Comparison of ENCODE assay signal across 8 mouse cellular contexts in the genomic region with DNA sequence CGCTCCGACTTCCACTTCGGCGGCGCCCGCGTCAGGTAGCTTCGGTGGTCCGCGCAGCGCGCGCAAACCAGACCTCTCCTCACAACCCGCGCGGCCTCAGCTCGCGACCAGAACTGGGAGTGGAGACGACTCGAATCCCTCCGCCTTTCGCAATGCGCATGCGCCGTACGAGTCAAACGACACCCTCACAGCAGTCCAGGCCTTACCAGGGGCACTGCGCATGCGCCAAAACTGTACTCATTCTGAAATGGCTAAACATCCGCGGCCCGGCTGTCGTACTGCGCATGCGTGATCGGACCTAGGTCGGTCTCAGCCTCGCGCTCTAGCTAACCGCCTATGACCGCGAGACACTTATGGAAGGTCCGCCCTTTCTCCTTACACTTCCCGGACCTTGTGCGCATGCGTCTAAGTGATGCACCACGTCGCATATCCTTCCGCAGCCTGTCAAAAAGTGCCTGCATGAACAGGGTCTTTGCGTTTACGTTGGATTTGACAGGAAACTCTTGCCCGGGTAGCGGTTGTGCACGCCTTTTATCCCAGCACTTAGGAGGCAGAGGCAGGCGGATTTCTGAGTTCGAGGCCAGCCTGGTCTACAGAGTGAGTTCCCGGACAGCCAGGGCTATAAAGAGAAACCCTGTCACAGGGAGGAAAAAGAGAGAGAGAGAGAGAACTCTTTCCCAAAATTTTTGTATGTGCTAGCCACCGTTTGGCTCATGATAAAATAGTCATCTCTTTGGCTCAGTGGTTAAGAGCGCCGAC. TPM values are rescaled to one million over a fixed set of nuclear protein-coding genes. Genes with fewer than 3 reads are reported as not detected.
DNase-seq lines count a peak whose midpoint lies in the region; ATAC-seq lines count a peak whose summit lies in the region.

A gene (minus strand): TSS at position 165 of the 759 bp plus-strand sequence.

- intact Hi-C loops in gastrocnemius, postnatal 14 days (cut with DNase I; ENCODE audit: low total_unique reads): no loop called here
- intact Hi-C loops in left cerebral cortex, postnatal 10 days (cut with DNase I): no loop called here

- peak; percentile 100 for DNase-seq in adrenal gland, adult (ENCODE audit: inconsistent age in 2 of 2, low spot score in 1 of 2)
- peak; percentile 100 for DNase-seq in embryo, embryonic 10.5 days (ENCODE audit: low spot score)
- peak; percentile 100 for DNase-seq in gastrocnemius, postnatal 14 days
- peak; percentile 100 for DNase-seq in left cerebral cortex, postnatal 10 days (ENCODE audit: extremely low spot score in 1 of 2, low spot score in 2 of 2)
- peak; percentile 100 for DNase-seq in right cerebral cortex, postnatal 25 days
- DNase-seq in urinary bladder, postnatal 4 days (ENCODE audit: low spot score in 2 of 2): peak; percentile 100

- peak; percentile 93 for ATAC-seq in inflammation-experienced regulatory T-cells, adult 6 months
- ATAC-seq in megakaryocyte-erythroid progenitor cell, adult 5-6 weeks (replicated peaks; ENCODE audit: low FRiP score, low TSS enrichment, poor library complexity, severe bottlenecking): peak; percentile 95

RNA-seq across cellular contexts. Expression of the gene that starts here (rescaled TPM):
- total RNA-seq in gastrocnemius, postnatal 14 days (2021): 10 to 100 TPM; 90.1 to 93.1 TPM
- polyA plus RNA-seq in inflammation-experienced regulatory T-cells, adult 6 months (2017; shearing (Covaris generic)): 100 to 1,000 TPM in 1 of 3 experiments, 10 to 100 TPM in 2; 72.4 to 131 (median 77.7) TPM
- total RNA-seq in left cerebral cortex, postnatal 10 days (2021): 100 to 1,000 TPM; 352 to 384 TPM
- 350 and 415 TPM in 2 replicates for total RNA-seq in megakaryocyte-erythroid progenitor cell, adult 5-6 weeks (2014; fragmentation: Nextera tagmentation)
- 478 and 585 TPM in 2 replicates for total RNA-seq in megakaryocyte-erythroid progenitor cell, adult 5-6 weeks (2017)

Comparison
In these comparisons a context has a peak if more than half of its experiments do, and no peak if none do; other contexts are left out.
1. Peak in every context shown above with its lines: DNase-seq and ATAC-seq.